Mouse (Mus musculus) forelimb bud, embryonic 11.5 days (tissue): ENCODE data around the gene Sv2a.

ENCODE experiments used
- DNase-seq: peaks from one replicate; pipeline ENCODE4 v3.0.0-alpha.2; 2012; ENCODE audit warnings: low read depth, low spot score

The Sv2a gene

GRCm38 (mm10) chr3:96180727-96181477 is at the start of gene Sv2a:
TSS of gene Sv2a (plus strand) at chr3:96181151.
- DNase-seq: no peak

DNA sequence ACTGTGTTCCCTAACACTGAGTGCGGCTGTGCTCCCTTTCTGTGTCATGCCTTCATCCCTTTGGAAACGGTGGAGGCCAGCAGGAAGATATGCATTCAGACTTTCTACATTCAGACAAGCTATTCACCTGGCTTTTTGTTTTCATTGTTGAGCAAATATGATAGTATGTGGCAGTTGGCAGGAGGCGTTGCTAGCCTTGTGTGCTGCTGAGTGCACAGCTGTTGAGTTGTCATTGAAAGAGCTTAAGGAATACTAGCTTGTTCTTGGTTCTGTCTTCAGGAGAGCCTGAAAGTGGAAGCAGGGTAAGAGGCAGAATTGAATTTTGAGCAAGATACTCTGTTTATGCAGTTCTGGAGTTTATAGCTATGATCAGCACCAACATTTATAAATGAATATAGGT is 48.5 kb upstream of the Sv2a start:
- DNase-seq: no peak

DNA sequence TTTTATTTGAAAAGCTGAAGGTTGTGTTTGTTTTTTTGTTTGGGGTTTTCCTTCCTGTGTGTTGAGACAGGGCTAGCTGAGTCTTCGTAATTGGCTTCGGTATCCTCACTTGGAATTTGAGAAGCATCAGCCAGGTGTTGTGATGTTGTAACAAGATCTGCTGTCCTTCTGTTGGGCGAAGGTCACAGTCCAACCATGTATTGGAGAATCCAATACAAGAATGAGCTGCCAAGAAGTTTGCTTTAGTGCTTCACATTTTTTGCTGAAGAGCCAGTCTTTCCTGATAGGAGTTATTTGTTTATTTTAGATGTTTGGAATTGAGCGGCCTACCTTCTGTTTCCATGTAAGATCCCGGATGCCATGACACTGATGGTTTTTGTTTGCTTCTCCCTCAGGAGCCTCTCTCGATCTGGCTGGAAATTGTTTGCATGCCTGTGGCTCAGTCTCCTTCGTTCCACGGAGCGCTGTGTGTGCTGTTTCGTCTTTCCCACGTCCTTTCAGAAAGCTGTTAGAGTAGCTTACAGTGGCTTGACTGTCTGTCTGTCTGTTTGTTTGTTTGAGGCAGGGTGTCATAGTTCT is 47.5 kb upstream of the Sv2a start:
- DNase-seq: no peak

- no peak for DNase-seq
These were observed 45.9 kb upstream of the Sv2a start for GRCm38 (mm10) chr3:96135011-96135410.

GRCm38 (mm10) chr3:96147950-96148349 is 33.0 kb upstream of the Sv2a start:
- peak; percentile 62 for DNase-seq

DNA sequence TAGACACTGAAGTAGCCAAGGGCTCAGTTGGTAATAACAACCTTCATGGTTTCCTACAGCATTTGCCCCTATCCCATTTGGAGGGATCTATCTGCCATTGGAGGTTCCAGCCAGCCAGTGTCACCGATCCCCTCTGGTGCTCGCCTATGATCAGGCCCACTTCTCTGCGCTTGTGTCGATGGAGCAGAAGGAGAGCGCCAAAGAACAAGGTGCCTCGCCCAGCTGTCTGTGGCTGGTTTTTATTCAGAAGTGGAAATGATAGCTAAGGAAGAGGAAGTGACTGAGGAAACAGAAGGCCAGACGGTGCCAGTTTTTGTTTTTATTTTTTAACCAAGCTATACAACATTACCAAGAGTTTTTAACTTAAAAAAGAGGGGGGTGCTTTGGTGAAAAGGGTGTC is 29.1 kb upstream of the Sv2a start:
- DNase-seq: no peak

DNA sequence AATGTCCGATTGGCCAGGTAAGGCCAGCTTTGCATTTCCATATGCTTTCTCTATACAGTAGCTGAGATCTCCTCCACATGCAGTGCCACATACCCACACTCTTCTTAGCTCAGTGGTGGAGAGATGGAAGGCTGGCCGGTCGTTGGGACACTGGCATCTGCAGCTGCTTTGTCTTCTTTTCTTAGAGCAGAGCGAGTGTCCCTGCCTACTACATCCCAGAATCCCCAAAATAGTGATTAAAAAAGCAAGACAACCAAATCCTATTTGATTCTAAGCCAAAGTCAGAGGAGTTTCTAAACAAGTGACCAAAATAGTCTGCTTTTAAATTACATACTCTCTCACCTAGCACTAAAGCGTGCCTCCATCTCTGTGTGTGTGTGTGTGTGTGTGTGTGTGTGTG is 28.3 kb upstream of the Sv2a start:
- no peak for DNase-seq

DNA sequence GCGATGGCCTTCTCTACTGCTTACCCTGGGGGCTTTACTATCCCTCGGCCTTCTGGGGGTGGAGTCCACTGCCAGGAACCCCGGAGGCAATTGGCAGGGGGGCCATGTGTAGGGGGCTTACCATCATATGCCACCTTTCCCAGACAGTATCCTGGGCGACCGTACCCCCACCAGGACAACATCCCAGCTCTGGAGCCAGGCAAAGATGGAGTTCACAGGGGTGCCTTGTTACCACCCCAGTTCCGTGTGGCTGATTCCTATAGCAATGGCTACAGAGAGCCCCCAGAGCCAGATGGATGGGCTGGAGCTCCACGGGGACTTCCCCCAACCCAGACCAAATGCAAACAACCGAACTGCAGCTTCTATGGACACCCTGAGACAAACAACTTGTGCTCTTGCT is 25.4 kb upstream of the Sv2a start:
- DNase-seq: no peak

DNA sequence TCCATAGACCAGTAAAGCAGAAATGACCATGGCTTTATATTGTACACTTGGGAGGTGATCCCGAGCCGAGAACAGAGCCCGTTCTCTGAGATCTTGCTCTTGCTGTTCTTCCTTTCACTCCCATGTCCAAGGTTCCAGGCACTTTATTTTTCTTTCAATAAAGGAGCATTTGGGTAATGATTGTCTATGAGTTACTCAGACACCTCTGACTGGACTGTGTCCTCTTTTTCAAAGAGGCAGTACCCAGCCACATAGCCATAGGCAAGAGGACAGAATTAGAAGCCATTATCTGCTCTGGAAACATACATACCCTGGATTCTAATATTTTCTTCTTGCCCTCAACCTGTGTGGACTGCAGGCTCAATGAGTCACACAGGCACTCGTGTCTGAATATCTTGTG is 21.1 kb upstream of the Sv2a start:
- DNase-seq: no peak

DNA sequence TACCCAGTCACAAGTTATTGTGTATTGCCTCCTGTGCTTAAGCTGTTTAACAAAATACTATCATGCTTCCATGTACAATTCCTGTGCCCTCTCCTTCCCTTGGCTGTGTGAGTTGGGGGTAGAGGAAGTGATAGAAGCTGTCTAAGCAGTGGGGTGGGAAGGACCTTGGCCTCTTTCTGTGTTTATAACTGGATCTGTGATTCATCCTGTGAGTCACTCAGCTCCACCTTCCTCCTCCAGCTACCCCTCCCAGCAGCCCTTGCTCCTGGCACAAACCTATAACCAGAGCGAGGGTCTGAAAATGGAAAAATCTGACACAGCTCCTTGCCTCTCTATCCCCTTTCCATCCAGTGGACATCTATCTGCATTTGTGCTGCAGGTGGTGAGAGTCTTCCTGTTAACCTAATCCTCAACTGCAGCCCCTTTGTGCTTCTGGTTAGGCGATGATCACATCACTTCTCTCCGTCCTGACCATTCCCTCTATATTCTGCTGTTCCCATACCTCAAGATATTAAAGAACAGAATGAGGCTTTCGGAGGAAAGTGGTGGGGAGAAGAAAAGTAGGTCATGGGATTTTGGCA is 20.6 kb upstream of the Sv2a start:
- no peak for DNase-seq

DNA sequence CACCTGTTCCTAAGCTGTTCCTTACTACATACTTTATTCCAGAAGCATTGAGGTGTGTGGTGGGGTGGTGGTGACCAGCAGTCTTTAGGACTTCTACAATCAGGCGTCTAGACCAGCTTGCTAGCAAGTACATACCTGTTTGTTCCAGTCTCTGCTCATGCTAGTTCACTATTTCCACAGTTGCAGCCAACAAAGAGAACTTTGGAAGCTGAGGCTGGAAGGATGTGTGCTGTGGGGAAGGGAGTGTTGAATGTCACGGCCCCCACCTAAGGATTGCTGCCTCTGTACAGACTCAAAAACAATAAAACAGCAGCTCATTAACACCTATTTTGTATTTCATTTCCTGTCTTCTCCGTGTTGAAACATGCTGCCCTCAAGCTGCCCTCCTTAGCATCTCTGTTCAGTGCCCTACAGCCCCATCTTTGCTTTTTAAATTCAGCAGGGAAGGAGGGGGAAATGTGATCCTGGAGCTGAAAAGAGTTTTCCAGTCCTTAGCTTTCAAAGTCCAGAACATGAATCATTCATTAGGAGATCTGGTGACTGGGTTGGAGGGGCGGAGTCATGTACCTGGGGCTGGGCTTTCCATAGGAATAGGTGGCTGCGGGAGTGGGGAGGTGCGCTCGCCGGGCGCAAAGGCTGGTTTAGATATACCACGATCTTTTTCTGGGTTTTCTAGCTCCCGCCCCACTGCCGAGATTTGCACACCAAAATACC is 20.0 kb upstream of the Sv2a start:
- DNase-seq: peak; percentile 78

DNA sequence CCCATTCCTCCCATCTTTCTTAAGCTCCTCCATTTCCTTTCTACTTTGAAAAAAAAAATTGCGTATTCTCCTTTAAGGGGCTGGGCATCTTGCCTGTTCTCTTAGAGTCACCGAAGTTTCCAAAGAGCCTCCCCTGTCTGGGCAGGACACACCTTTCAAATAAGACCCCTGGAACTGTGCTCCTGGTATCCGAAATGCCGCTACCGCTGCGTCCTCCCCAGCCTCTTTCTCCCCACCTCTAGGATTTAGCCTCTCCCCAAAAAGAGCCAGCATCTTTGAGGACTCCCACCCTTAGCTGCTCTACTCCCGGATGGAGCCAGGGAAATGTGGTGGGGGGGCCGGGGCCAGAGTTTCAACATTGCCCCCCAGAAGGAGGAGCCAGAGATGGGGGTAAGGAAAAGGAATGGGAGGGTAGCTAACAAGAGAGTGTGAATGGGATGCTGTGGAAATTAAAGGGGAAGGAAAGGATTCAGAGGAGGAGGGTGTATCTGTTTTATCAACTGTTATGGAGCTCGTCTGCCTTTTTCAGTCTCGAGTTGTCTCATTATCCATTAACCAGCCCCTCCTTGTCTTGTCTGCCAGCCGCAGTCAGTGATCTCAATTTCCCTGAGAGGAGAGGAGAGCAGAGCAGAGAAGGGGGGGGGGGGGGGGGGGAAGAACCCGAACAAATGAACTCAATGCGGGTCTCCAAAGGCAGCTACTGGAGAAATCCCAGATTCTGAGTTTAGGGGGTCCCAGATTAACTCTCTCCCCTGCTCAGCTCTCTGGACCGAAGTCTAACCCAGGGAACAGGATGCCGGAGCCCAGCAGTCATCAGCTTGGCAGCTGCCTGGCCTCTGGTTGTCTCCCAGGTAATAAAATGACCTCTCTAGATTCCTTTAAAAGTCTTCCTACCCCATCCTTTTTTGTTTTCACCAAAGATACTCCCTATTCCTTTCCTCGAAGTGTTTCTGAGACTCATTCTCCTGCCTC is 18.8 kb upstream of the Sv2a start, which contains the start of gene Mtmr11:
Gene Mtmr11 (plus strand): TSS at position 136 of the 972 bp plus-strand sequence.
- DNase-seq: no peak

DNA sequence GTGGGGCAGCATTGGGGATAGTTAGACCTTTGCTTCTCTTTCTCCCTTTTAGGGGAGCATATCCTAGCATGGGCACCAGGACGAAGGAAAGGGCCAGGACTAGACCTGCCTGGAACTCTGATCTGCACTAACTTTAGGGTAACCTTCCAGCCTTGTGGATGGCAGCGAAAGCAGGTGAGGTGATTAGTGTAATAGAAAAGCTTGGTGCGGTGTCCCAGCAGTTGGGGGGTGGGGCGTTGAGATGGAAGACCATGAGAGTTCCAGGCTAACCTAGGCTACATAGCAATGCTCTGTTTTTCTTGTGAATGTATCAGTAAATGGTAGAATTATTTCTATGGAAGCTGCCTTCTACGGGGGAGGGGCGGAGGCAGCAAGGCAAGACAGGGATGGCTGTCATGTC is 17.9 kb upstream of the Sv2a start:
- no peak for DNase-seq

DNA sequence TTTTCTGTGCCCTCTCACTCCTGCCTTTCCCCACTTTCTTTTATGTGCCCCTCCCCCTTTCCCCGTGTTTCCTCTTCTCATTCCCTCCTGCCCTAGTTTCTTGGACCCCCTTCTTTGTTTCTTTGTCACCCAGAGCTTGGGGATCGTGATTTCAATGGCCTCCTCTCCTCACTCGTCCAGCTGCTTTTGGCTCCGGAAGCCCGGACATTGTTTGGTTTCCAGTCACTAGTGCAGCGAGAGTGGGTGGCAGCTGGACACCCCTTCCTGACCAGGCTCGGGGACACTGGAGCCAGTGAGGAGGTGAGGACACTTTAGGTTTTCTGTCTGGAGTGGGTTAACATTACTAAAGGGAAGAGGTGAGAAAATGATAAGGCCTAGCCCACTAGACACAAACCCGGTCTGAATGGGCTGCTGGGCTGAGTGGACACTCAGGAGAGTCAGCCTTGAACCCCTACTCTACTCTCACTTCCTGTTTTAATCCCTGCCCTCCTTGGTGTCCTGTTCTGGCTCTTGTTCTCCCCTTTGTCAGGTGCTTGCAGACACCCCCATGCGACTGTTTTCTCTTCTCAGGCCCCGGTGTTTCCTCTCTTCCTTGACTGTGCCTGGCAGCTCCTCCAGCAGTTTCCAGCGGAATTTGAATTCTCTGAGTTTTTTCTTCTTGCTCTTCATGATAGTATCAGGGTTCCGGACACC is 12.3 kb upstream of the Sv2a start:
- no peak for DNase-seq

- no peak for DNase-seq
These were observed 10.7 kb upstream of the Sv2a start for GRCm38 (mm10) chr3:96170276-96170675.

GRCm38 (mm10) chr3:96170976-96171545 is 9.9 kb upstream of the Sv2a start:
- DNase-seq: no peak

- no peak for DNase-seq
These were observed 9.3 kb upstream of the Sv2a start for GRCm38 (mm10) chr3:96171583-96172196.

- DNase-seq: peak; percentile 78
These were observed 8.5 kb upstream of the Sv2a start, which contains the start of gene Sf3b4 for GRCm38 (mm10) chr3:96172197-96173178. TSS of gene Sf3b4 (plus strand) at chr3:96172332.

- DNase-seq: no peak
These were observed 7.8 kb upstream of the Sv2a start for GRCm38 (mm10) chr3:96173185-96173584.
